Mouse (Mus musculus): ENCODE results near the gene Sec14l1.
A peak's percentile ranks its signal among the peaks of the same experiment; 100 is the strongest.

The Sec14l1 gene

DNA sequence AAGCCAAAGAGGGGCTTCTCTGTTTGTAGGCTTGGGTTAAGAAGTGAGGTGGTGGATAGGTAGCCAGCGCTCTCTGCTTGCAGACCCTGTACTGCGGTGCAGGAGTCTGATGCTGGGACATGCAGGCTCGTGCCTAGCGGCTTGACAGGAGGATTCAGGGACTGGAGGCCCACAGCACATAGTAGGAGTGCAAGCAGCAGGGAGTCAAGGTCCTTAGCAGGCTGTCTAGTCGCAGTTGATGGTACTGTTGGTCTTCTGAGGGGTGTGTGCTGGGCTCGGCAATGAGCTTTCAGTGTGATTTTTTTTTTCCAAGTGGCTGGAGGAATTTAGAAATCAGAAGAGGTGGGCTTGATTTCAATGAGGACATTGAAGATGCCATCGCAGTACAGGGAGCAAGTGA lies 36.5 kb downstream of the Sec14l1 start:
- DNase-seq (ENCODE audit: extremely low spot score, low spot score): no peak

DNA sequence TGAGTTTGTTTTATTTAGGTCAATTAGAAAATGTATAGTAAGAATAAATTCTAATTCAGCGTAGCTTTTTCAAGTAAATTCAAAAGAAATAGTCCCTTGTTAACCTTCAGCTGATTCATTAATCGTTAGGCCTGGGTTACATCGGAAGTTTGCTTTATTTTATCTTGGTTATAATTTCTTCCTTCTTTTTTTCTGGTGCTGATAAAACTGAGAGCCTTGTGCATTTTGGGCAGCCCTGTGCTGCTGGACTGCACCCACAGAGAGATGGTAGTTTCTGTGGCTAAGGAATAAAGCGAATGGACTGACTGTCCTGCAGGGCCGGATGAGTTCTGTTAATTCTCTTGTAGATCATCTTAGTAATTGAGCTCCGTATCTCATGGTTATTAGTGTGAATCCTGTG lies 37.6 kb downstream of the Sec14l1 start:
- DNase-seq (ENCODE audit: extremely low spot score, low spot score): no peak

DNA sequence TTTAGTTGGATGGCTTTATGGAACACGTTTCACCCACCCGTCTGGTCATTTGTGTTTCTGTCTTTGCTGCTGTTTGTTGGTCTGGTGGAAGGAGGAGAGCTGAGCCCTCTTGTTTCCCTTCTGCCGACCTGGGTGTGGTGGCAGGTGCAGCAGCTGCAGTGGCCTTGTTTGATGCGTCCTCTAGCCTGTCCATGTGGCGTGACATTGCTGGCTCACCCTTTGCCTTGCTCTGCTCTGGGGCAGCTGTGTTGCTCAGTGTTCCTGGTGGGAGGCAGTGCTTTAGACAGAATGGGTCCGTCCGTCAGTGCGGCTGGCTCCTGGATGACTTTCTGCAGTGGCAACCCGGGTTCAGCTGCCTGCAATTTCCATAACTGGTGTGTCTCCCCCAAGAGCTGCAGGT lies 38.6 kb downstream of the Sec14l1 start:
- no peak for DNase-seq (ENCODE audit: extremely low spot score, low spot score)

DNA sequence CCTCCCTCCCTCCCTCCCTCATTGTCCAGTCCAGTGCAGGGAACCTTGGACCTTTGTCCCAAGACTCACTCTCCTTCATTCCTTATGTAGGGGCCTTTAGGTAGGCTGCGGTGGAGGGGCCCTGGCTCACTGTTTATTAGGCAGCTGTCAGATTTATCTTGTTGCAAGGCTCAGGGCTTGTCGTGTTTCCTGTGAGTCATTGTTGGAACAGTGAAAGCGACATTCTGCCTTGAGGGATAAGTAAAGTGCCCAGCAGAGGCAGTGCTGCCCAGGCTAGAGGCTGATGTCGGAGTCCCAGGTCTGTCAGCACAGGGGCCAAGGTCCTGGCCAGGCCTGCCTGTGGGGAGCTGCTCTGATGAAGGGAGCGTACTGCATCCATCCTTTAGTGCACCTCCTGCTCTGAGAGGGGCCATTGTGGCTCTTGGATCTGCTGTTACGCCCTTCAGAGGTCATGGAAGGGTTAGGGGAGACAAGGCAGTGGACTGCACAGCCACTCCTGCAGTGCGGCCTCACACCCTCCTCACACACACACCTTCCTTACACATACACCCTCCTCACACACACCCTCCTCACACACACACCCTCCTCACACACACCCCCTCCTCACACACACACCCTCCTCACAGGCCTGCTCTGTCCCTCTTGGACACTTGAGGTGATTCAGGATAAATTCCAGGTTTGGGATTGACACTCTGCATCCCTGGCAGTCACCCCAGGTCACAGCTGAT lies 39.3 kb downstream of the Sec14l1 start:
- no peak for DNase-seq (ENCODE audit: extremely low spot score, low spot score)

DNA sequence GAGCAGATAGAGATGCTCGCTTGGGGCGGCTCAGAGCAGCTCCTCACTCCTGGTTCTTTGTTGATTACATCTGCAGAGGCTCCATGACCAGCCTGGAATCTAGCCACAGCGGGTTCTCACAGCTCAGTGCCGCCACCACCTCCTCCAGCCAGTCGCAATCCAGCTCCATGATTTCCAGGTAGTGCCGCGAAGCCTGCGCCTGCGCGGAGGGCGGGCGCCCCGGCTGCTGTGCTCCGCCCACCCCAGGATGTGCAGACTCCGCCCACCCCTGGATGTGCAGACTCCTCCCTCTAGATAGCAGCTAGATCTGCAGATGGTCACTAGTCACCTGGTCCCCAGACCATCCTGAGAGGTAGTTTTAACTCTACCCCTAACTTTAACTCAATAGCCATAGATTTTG lies 41.8 kb downstream of the Sec14l1 start:
- peak; percentile 79 for DNase-seq (ENCODE audit: extremely low spot score, low spot score)

DNA sequence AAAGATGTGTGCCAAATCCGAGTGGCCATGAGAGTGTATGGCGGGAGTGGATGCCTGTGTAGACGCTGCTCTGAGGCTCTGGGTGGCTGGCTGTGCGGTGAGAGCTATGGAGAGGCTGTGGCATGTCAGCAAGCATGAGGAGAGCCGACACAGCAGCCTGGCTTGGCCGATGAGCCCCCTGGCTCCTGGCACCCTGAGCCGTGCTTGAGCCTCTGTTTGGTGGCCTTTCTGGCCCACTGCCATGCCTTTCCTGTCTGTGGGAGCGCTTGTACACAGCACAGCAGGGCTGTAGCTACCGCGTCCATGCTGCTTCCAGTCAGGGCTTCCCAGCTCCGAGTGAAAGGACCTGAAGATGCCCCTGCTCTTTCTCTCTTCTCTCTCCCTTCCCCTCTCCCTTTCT lies 43.4 kb downstream of the Sec14l1 start:
- no peak for DNase-seq (ENCODE audit: extremely low spot score, low spot score)

DNA sequence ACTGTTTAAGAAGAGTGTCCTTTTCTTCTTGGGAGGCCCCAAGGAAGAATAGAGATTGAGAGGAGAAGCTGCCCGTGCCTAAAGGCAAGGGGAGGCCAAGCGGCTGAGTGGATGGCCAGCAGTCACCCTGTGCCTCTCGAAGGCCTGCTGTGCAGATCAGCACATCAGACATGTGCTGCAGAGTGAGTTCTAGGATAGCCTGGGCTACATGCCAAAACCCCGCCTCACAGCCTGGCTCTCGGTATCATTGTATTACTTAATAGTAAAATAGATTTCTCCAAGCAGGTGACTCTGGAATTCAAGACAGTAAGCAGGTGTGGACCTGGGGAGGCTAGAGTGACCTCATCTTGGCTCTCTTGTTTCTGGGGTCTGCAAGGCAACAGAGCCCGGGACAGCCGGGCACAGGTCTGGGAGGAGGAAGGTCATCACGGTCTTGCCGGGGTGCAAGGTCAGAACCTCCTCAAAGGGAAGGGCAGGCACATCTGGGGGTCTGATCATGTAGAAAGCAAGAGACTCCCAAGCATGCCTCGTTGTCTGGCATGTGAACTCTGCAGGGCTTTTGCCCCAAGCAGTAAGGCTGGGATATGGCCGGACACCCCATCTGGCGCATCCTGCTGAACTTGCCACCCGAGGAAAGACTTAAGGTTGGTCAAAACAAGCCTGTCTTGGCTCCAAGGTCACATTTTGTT lies 44.4 kb downstream of the Sec14l1 start:
- no peak for DNase-seq (ENCODE audit: extremely low spot score, low spot score)

DNA sequence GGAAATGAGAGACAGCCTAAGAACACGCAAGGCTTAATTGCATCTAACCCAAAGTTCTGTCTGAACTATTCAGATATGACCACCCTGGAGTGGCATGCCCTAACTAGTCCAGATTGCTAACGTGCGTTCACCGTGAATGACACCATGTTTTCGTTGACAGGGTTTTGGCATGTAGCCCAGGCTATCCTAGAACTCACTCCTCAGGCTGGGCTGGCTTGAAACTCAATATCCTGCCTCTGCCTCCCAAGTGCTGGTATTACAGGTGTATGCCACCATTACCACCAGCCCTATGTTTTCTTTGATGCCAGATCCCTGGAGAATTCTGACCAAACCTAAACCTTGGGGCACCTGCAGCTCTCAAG lies 45.0 kb downstream of the Sec14l1 start:
- DNase-seq (ENCODE audit: extremely low spot score, low spot score): no peak

DNA sequence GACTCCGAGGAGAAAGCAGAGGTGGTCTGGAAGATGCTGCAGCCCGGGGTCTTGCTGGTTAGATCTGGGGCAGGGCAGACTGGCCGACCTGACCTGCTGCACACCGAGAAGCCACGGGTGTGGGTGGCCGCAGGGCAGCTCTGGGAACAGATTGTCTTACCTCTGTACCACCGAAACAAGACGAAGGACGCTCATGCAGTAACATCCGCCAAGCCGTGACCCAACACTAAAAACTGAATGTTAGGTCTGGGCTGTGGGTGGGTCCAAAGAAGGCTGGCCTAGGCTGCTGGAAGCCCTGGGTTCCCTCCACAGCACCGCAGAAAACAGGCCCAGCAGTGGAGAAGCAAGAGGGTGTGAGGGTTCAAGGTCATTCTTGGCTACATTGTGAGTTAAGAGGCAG lies 45.8 kb downstream of the Sec14l1 start:
- no peak for DNase-seq (ENCODE audit: extremely low spot score, low spot score)

DNA sequence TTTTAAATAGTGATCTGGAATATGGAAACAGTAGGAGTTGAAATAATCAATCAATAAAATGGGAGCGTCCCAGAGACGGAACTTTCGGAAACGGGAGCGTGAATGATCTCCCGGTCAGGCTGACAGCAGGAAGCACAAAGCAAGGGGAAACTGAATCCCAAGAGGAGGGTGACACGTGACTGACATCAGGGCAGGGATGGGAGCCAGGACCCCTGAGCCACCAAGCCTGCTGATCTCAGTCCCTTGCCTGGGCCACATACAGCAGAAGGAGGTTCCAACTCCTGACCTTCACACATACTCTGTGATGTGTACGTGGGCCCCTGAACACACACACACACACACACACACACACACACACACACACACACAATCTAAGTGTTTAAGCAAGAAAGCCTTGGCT lies 46.6 kb downstream of the Sec14l1 start:
- DNase-seq (ENCODE audit: extremely low spot score, low spot score): no peak

DNA sequence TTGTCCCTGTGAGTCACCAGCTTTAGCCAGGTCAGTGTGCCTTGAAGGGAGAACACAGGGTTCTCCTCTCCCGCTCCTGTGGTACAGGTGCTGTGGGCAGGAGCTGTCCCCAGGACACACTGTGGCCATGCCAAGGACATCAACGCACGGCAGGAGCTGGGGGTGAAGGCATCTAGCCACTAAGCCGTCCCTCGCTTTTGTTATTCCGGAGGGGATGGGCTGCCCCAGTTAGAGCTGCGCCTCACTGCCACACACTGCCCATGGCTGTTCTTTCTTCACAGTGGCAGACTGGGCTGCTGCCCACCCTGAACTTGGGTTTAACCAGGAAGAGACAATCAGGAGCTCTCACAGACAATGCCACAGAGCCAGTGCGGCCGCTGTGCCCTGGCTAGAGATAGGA lies 48.1 kb downstream of the Sec14l1 start:
- no peak for DNase-seq (ENCODE audit: extremely low spot score, low spot score)

DNA sequence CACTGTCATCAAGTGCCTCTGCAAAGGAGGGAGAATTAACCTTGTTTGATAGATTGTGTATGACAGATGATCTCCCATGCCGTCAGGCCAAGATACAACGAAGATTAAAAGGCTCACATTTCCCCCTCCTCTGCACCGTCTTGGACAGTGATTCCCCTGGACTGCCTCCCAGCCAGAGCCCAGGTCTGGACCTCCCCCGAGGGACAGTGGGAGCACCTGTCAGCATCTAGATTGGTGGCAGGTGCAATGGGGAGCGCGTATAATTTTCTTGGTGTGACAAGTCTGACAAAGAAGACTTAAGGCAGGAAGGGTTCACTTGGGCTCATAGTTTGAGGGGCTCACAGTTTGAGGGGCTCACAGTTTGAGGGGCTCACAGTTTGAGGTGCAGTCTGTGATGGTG lies 48.8 kb downstream of the Sec14l1 start:
- DNase-seq (ENCODE audit: extremely low spot score, low spot score): no peak

DNA sequence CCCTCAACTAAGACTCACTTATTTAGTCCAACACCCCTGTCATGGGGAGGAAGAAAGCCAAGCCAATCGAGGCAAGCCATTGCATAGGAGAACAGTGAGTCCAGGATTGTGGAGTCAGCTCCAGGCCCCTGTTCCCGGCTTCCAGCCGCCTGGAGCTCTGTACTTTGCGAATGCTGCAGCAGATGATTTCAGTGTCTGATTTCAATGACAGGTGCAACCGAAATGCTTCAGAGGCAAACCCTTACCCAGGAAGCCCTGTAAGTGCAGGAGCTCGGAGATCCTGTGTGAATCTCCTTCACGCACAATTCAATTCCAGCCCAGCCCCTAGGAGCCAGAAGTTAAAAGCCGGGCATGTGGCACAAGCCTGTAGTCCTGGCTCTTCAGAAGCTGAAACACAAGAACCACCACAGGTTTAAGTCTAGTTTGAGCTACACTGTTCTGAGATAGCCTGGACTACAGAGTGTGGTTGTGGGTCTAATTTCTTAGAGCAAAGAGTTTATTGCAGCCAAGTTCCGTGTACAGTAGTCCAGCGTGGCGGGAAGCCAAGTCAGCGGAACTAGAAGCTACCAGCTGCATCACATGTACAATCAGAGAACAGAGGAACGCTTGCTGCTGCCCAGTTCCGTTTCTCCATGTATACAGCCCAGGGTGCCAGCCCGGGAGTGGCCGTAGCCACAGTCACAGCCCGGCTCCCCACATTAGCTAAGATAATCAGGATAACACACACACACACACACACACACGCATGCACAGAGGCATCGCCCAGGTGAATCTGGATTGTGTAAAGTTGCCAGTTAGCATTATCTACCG lies 53.5 kb downstream of the Sec14l1 start:
- DNase-seq (ENCODE audit: extremely low spot score, low spot score): no peak

DNA sequence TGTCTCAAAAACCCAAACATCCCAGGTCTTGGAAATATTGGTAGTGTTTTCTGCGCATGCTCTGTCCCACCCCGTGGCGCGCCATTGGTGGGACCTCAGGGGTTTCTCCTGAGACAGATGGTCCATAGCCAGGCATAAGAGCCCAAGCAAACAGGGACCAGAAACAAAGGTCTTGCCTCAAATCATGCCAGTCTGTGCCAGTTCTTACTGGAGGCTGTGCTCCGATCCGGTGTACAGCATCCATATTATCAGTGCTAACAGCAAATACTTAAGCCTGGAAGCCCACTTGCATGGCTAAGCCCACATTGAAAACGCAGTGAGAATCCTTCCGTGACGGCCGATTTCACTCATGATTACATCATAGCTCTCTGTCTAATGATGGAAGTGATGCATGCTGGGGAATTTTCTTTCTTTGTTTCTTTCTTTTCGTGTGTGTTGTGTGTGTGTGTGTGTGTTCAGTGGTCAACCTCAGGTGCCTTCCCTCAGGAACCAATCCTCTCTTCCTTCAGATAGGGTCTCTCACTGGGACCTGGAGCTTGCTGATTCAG lies 54.2 kb downstream of the Sec14l1 start:
- DNase-seq (ENCODE audit: extremely low spot score, low spot score): no peak

DNA sequence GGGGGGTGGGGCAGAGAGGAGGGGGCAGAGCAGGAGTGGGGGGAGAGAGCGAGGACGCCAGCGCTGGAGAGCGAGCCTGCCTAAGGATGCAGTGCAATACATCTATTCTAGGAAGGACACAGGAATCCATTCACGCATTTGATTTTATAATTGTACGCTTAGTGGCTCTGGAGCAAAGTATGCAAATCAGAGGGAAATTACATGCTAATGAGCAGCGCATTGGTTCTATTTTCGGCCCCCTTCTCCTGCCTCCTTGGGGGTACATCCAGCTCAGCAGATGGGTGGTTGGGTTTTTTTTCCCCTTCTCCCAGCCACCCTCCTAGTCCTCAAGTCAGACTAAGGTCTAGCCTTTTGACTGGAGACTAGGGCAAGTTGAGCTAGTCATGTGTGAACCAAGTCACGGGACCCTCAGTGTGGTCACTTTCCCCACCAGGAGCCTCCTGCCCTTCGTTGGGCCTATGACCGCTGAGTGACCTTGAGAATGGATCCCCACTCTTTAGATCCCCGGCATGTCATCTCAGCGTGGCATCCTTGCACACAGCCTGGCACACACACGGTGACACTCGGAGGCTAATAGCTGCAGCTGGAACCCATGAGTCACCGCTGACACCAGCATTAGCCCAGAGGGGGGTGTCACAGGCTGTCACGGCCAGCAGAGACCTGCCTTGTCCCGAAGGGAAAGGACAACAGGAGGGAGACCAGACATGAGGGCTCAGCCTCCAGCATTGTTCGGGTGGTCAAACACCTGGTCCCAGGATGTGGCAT lies 55.0 kb downstream of the Sec14l1 start:
- DNase-seq (ENCODE audit: extremely low spot score, low spot score): no peak

DNA sequence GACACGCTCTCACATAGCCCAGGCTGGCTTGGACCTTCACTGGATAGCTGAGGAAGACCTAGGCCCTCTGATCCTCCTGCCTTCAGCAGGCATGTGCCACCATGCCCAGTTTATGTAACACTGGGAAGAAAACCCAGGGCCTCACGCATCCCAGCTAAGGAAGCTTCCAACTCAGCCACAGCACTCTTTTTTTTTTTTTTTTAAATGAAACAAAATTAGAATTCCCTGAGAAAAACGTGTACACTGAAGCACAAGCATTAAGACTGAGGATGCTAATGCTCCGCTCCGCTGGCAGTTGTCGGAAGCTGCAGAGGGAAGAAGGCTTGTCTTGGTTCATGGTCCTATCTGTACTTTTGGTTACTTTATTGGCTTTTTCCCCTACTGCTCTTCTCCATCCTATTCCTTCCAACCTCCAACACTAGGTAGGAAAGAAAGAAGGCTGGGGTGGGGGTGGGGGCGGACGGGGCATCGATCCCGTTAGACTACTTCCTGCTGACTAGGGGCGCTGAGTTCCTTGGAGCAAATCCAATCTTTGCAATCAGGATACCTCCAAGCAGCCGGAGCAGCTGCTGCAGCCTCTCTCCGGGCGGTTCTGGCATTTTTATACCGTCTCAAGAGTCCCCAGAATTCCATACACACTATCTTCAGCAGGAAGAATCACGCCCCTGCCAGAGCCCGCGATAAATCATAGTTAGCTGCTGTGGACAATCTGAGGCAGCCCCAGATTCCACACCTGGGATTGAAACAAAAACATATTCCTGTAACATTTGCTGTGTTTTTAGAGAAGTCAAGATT lies 59.3 kb downstream of the Sec14l1 start:
- no peak for DNase-seq (ENCODE audit: extremely low spot score, low spot score)

DNA sequence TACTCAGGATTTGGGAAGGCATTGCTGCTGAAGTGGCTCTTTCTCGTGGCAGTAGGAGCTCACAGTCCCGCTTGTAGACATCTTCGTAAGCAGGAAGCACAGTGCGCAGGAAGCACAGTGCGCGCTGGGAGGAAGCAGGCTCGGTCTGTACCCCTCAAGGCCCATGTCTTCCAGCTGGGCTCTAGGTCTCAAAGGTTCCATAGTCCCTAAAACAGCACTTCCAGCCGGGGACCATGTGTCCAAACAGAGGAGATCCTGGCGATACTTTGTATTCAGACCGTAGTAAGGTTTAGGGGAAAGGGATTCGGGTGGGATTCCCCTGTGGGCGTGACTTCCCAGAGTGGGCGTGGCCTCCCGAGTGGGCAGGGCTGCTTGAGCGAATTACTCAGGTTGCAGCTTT lies 60.0 kb downstream of the Sec14l1 start:
- no peak for DNase-seq (ENCODE audit: extremely low spot score, low spot score)

DNA sequence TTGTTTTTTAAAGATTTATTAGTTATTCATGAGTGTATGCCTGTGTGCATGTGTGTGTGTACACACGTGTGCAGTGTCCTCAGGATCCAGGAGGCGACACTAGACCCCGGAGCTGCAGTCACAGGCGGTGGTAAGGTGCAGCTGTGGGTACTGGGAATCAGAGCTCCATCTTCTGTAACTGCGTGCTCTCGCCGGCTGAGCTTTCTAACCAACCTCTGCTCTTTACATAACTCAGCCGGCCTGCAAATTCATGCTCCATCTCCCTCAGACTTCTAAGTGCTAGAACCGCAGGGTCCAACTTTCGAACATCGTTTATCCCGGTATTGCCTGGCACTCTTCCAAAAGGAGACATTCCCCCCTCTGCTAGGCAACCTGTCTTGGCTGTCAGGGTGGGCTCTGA lies 60.5 kb downstream of the Sec14l1 start:
- DNase-seq (ENCODE audit: extremely low spot score, low spot score): no peak

DNA sequence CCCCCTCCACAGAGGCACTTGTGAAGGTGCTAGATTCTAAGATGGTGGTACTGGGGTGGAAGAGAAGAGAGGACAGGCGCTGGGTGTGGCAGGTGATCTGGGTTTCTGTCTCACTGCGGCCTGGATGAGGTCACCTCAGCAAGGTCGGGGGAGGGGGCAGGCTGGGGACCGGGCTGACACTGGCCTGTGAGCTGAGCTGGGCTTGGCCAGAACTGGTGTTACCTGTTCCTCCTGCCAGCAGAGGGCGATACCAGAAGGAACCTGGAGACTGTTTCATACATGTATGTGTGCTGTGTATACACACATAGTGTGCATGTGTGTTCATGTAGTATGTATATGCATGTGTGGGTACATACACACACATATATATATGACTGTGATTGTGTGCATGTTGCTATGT lies 61.3 kb downstream of the Sec14l1 start:
- DNase-seq (ENCODE audit: extremely low spot score, low spot score): peak; percentile 35

DNA sequence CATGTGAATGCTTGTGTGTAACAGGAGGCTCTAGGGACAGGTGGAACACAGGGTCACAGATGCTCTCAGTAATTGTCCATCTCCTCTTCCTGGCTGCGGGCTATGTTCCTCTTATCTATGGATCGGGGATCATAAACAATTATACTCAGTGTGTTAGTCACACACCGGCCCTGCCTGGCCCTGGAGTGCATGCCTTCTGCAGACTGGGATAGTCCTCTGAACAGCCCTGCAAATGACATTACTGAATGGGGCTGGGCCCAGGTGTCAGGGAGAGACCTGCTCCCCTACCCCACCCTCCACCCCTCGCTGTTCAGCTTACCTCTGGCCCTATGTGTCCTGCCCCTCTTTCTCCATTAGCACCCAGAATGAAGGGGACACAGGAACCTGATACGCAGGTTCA lies 61.9 kb downstream of the Sec14l1 start:
- no peak for DNase-seq (ENCODE audit: extremely low spot score, low spot score)

Data from neural tube, embryonic 10.5 days (tissue).